Mouse (Mus musculus) MEL (cell line): Measurements from ENCODE around the gene Sgcd.

Experiments used
- CHD2 ChIP-seq: IDR thresholded peaks from 2 replicates; pipeline ENCODE4 v1.6.1; 2011; ENCODE audit warnings: low read length, improper control_type of control experiment
- CTCF ChIP-seq, 3 experiments: IDR thresholded peaks in 2 of 3; conservative IDR thresholded peaks in 1 of 3; 2 replicates each; pipeline ENCODE4 v1.5.1; 2011 to 2012; ENCODE audit warnings: low read length in 3 of 3, low read depth in 2 of 3, mild to moderate bottlenecking in 2 of 3, improper control_type of control experiment in 1 of 3, inconsistent platforms in 1 of 3, mixed read lengths in 1 of 3, moderate library complexity in 1 of 3; ENCODE audit not compliant: control insufficient read depth in 1 of 3, insufficient read depth in 1 of 3, poor library complexity in 1 of 3, severe bottlenecking in 1 of 3
- EP300 ChIP-seq, 2 experiments: IDR thresholded peaks; 2 replicates each; pipeline ENCODE4 v1.6.1; 2011; ENCODE audit warnings: improper control_type of control experiment in 2 of 2, low read length in 2 of 2, low read depth in 1 of 2, mild to moderate bottlenecking in 1 of 2
- MYB ChIP-seq: IDR thresholded peaks from 2 replicates; pipeline ENCODE4 v1.6.1; 2011; ENCODE audit warnings: mild to moderate bottlenecking, low read depth, low read length, improper control_type of control experiment
- POLR2A ChIP-seq, 2 experiments: IDR thresholded peaks; 2 replicates each; pipeline ENCODE4 v1.6.1; 2011 to 2012; ENCODE audit warnings: low read length in 2 of 2, mild to moderate bottlenecking in 2 of 2, control low read depth in 1 of 2, improper control_type of control experiment in 1 of 2, low read depth in 1 of 2, moderate library complexity in 1 of 2; ENCODE audit not compliant: control insufficient read depth in 1 of 2, insufficient read depth in 1 of 2, poor library complexity in 1 of 2
- POLR2AphosphoS2 ChIP-seq: IDR thresholded peaks from 2 replicates; pipeline ENCODE4 v1.6.1; 2011; ENCODE audit warnings: low read length, improper control_type of control experiment
- ZC3H11A ChIP-seq: IDR thresholded peaks from 2 replicates; pipeline ENCODE4 v1.6.1; 2012; ENCODE audit warnings: low read depth, mild to moderate bottlenecking, inconsistent platforms, low read length, improper control_type of control experiment

GRCm38 (mm10) chr11:47082517-47082916 is 906.3 kb downstream of the Sgcd start:
- TF ChIP-seq ZC3H11A, result no peak
- TF ChIP-seq CTCF (IDR thresholded peaks at IDR 0.05 in 2 of 3, conservative IDR thresholded peaks at IDR 0.05 in 1 of 3; ENCODE audit: control insufficient read depth in 1 of 3, insufficient read depth in 1 of 3, low read depth in 2 of 3, low read length in 3 of 3, poor library complexity in 1 of 3, severe bottlenecking in 1 of 3), result no peak
- no peak for TF ChIP-seq CHD2
- no peak for TF ChIP-seq MYB
- no peak for TF ChIP-seq POLR2AphosphoS2
- no peak for TF ChIP-seq POLR2A (IDR thresholded peaks at IDR 0.05; ENCODE audit: control insufficient read depth in 1 of 2, insufficient read depth in 1 of 2, low read depth in 1 of 2, low read length in 2 of 2, poor library complexity in 1 of 2)
- no peak for TF ChIP-seq EP300 (IDR thresholded peaks at IDR 0.05; ENCODE audit: low read depth in 1 of 2, low read length in 2 of 2)
